Mouse (Mus musculus): ENCODE data around the gene Fhdc1.

- TF ChIP-seq USF1 (IDR thresholded peaks at IDR 0.05; ENCODE audit: low read depth) (no peak), POLR2A (IDR thresholded peaks at IDR 0.05; ENCODE audit: insufficient read length, low read depth) (no peak), E2F4 (IDR thresholded peaks at IDR 0.05; ENCODE audit: insufficient read depth) (no peak), CEBPB (IDR thresholded peaks at IDR 0.05; ENCODE audit: insufficient read depth, poor library complexity, severe bottlenecking) (no peak), TCF12 (IDR thresholded peaks at IDR 0.05; ENCODE audit: insufficient read depth, poor library complexity, severe bottlenecking) (no peak), MYOG (IDR thresholded peaks at IDR 0.05; ENCODE audit: control insufficient read depth in 1 of 3, insufficient read depth in 1 of 3, insufficient read length in 2 of 3, low read depth in 2 of 3) (no peak)
Measured at GRCm38 (mm10) chr3:84484891-84485290, 4.7 kb upstream of the Fhdc1 start.
